Mouse (Mus musculus): Measurements from ENCODE around the gene Gm45062.

DNA sequence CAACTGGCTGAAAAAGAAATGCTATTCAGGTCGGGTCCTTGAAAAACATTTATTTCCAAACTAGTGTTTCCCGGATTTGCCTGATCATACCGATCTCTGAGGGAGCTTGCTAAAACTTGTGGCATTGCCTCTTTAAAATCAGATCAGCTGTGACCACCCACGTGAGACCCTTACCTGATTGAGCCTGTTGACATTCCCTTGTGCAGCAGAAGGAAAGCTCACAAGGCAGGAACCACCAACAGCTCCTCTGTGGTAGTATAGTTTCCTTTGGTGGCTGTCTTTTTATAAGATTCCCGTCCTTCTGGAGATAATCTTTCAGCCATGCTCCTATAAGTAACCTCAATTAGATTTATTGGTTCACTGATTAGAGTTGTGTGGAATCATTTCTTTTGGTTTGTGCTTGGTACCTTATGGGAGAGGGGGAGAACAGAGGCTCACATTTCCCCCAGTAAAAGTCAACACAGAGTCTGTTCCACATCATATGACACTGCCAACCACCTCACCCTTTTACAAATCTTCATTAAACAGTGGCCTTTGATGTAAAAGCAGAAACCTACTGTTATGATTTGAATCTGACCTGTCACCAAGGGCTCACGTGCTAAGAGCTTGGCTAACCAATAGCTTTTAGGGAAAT lies 238.1 kb downstream of the Gm45062 start:
- TF ChIP-seq TAL1 (IDR thresholded peaks at IDR 0.05; ENCODE audit: low read length) (no peak), GATA1 (IDR thresholded peaks at IDR 0.05; ENCODE audit: low read length) (no peak)

Data from erythroblast, embryonic 14.5 days (primary cell).